Mouse (Mus musculus) midbrain, embryonic 12.5 days (tissue): Measurements from ENCODE around the gene 4930470P17Rik. TPM values are rescaled to one million over a fixed set of nuclear protein-coding genes. Genes with fewer than 3 reads are reported as not detected.

Source experiments
- ATAC-seq: fragments of 200-750 bp; cut with Nextera tagmentation; 2 replicates; pipeline ENCODE4 v1.8.0; 2017; ENCODE audit warnings: low read depth, moderate TSS enrichment, moderate library complexity; ENCODE audit not compliant: low FRiP score
- H3K27ac ChIP-seq: fragments of 300-500 bp; sonication (generic); replicated peaks from 2 replicates; pipeline ENCODE4 v1.5.1; 2016; ENCODE audit warnings: mild to moderate bottlenecking
- H3K27me3 ChIP-seq: fragments of 300-500 bp; sonication (generic); 2 replicates; pipeline ENCODE4 v1.6.1; 2016; ENCODE audit warnings: mild to moderate bottlenecking
- H3K36me3 ChIP-seq: fragments of 300-500 bp; sonication (generic); 2 replicates; pipeline ENCODE4 v1.6.1; 2016
- H3K4me1 ChIP-seq: fragments of 300-500 bp; sonication (generic); 2 replicates; pipeline ENCODE4 v1.6.1; 2016
- H3K4me2 ChIP-seq: fragments of 300-500 bp; sonication (generic); replicated peaks from 2 replicates; pipeline ENCODE4 v1.6.1; 2016; ENCODE audit warnings: mild to moderate bottlenecking, moderate library complexity
- H3K4me3 ChIP-seq: fragments of 300-500 bp; sonication (generic); 2 replicates; pipeline ENCODE4 v1.5.1; 2016; ENCODE audit warnings: mild to moderate bottlenecking
- H3K9ac ChIP-seq: fragments of 300-500 bp; sonication (generic); replicated peaks from 2 replicates; pipeline ENCODE4 v1.6.1; 2016; ENCODE audit warnings: mild to moderate bottlenecking, moderate library complexity
- H3K9me3 ChIP-seq: fragments of 300-500 bp; sonication (generic); 2 replicates; pipeline ENCODE4 v1.6.1; 2016; ENCODE audit warnings: mild to moderate bottlenecking
- WGBS: fragments of 180-500 bp; shearing (Covaris S2); methylation state at CpG from one replicate; pipeline ENCODE4 v1.1.7; 2016; 5-methylcytosine and 5-hydroxymethylcytosine counted together
- polyA plus RNA-seq: library from polyadenylated mRNA; unstranded; fragments of >200 nt; fragmentation: Nextera tagmentation; extraction: Ambion mirVana; gene quantifications from 2 replicates; pipeline ENCODE4 v1.2.1, GENCODE M21; 2016

4930470P17Rik gene
- polyA plus RNA-seq, 1 experiment from 2014 or later: not detected

- Histone ChIP-seq H3K9ac (no peak overlapping the region), H3K9me3 (no peaks in the 10 kb centered on the region), H3K27me3 (no peaks in the 10 kb centered on the region), H3K36me3 (no peaks in the 10 kb centered on the region), H3K27ac (no peak overlapping the region), H3K4me3 (no peak overlapping the region), H3K4me2 (no peak overlapping the region), H3K4me1 (no peaks in the 10 kb centered on the region)
- no peak for ATAC-seq
- 91% methylated on average over 3 of the region's 3 CpGs for WGBS
These were observed 24.3 kb downstream of the 4930470P17Rik start for GRCm38 (mm10) chr2:170577502-170577901.

DNA sequence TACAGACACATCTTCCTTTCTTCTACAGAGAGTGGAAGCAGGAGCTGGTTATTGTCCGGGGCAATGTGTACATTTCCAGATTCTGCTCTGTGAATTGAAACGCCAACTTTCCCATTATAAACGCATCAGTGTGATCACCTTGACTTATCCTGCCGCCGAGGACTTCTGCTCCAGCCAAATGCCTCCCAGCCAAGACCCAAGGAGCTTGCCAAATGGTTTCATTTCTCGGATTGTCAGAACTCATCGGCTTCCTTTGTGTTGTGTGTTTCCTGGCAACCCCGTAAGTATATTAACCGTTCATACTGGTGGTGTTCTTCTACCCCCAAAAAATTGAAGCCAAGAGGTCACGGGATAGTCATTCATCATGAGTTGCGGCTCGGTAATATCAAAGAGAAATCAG, 25.7 kb downstream of the 4930470P17Rik start:
- WGBS: 84% methylated on average over 12 of the region's 12 CpGs
- Histone ChIP-seq H3K4me1 (no peaks in the 10 kb centered on the region), H3K27me3 (no peaks in the 10 kb centered on the region), H3K9me3 (no peaks in the 10 kb centered on the region), H3K4me2 (no peak overlapping the region), H3K36me3 (no peaks in the 10 kb centered on the region), H3K27ac (no peak overlapping the region), H3K9ac (no peak overlapping the region), H3K4me3 (no peak overlapping the region)
- no peak for ATAC-seq

DNA sequence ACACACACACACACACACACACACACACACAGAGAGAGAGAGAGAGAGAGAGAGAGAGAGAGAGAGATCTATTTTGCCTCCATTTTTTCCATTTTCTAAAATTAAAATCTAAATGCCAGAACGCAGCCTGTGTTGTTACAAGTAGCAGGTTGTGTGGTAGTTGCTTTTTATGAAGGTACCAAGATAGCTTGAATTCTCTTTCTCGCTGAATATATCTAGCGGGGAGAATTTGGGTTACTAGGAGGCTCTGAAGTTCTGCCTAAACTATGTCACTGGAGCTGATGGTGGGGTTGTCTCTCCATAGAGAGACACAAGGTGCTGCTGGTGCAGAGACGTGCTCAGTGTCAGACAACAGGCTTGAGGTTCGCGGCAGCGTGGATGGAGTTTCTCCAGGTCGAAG, 36.8 kb downstream of the 4930470P17Rik start:
- 92% methylated on average over 8 of the region's 8 CpGs for WGBS
- Histone ChIP-seq H3K9ac (no peak overlapping the region), H3K9me3 (no peaks in the 10 kb centered on the region), H3K27me3 (no peaks in the 10 kb centered on the region), H3K4me1 (no peaks in the 10 kb centered on the region), H3K4me2 (no peak overlapping the region), H3K4me3 (no peak overlapping the region), H3K27ac (no peak overlapping the region), H3K36me3 (no peaks in the 10 kb centered on the region)
- no peak for ATAC-seq

GRCm38 (mm10) chr2:170563956-170564855, 37.6 kb downstream of the 4930470P17Rik start:
- Histone ChIP-seq H3K36me3 (no peaks in the 10 kb centered on the region), H3K4me2 (no peak overlapping the region), H3K27me3 (no peaks in the 10 kb centered on the region), H3K9me3 (no peaks in the 10 kb centered on the region), H3K4me1 (no peaks in the 10 kb centered on the region), H3K27ac (no peak overlapping the region), H3K4me3 (no peak overlapping the region), H3K9ac (no peak overlapping the region)
- 76% methylated on average over 15 of the region's 15 CpGs for WGBS
- no peak for ATAC-seq

GRCm38 (mm10) chr2:170552088-170552487, 49.7 kb downstream of the 4930470P17Rik start:
- Histone ChIP-seq H3K9ac (no peak overlapping the region), H3K36me3 (no peaks in the 10 kb centered on the region), H3K4me1 (peaks cover 35% of the 10 kb centered on the region), H3K9me3 (no peaks in the 10 kb centered on the region), H3K4me2 (no peak overlapping the region), H3K27me3 (no peaks in the 10 kb centered on the region), H3K27ac (no peak overlapping the region), H3K4me3 (no peak overlapping the region)
- WGBS: 78% methylated on average over 7 of the region's 7 CpGs
- ATAC-seq: no peak

GRCm38 (mm10) chr2:170550240-170550639, 51.6 kb downstream of the 4930470P17Rik start:
- ATAC-seq: no peak
- H3K36me3 ChIP-seq: no peaks in the 10 kb centered on the region
- H3K9me3 ChIP-seq: no peaks in the 10 kb centered on the region
- peaks cover 39% of the 10 kb centered on the region for H3K4me1 ChIP-seq
- no peak overlapping the region for H3K27ac ChIP-seq
- WGBS: 61% methylated on average over 5 of the region's 5 CpGs
- H3K9ac ChIP-seq: no peak overlapping the region
- no peak overlapping the region for H3K4me2 ChIP-seq
- H3K4me3 ChIP-seq: no peak overlapping the region
- H3K27me3 ChIP-seq: no peaks in the 10 kb centered on the region

- Histone ChIP-seq H3K4me1 (peaks cover 39% of the 10 kb centered on the region), H3K27ac (no peak overlapping the region), H3K27me3 (no peaks in the 10 kb centered on the region), H3K9ac (no peak overlapping the region), H3K4me2 (no peak overlapping the region), H3K36me3 (no peaks in the 10 kb centered on the region), H3K4me3 (no peak overlapping the region), H3K9me3 (no peaks in the 10 kb centered on the region)
- WGBS: 89% methylated on average over 2 of the region's 2 CpGs
- ATAC-seq: no peak
These were observed 52.7 kb downstream of the 4930470P17Rik start for GRCm38 (mm10) chr2:170549146-170549545.

DNA sequence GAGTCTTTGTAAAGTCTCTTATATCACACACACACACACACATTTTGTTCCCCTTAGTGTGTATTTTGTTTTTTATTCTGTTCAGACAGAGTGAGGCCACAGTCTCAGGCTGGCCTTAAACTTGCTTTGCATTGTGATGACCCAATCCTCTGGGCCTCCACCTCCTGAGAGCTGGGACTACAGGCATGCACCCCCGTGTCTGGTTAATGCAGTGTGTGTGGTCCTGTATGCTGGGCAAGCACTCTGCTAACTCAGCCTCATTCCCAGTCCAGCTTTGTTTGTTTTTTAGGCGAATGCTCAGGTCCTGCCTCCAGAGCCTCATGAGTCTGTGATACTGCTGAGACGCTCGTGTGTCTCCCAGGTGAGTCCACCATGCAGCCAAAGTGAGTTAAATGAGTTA, 53.8 kb downstream of the 4930470P17Rik start:
- WGBS: 34% methylated on average over 4 of the region's 4 CpGs
- Histone ChIP-seq H3K27ac (0 out of 2 replicates have a peak overlapping the region, but pooled peaks have one; percentile 25), H3K36me3 (no peaks in the 10 kb centered on the region), H3K27me3 (no peaks in the 10 kb centered on the region), H3K4me3 (no peak overlapping the region), H3K9ac (no peak overlapping the region), H3K4me1 (peaks cover 39% of the 10 kb centered on the region), H3K4me2 (no peak overlapping the region), H3K9me3 (no peaks in the 10 kb centered on the region)
- ATAC-seq: no peak

DNA sequence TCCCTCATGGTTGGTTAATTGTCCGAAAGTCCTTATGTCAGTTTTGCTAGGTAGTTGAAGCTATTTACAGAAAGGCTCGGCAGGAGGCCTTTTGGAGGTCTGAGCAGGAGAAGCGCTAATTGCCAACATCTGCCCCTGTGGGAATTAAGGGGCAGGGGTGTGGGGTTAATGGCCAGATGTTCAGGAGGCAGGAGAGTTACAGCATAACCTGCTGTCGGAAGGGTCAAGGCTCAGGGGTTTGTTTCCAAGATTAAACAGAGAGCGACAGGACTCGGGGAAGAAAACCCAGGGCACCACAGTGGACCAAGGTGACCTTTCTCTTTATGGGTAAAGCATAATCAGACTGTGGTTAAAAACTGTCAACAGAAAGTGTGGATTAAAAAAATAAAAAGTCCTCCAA, 54.3 kb downstream of the 4930470P17Rik start:
- ATAC-seq: no peak
- no peak overlapping the region for H3K4me3 ChIP-seq
- H3K36me3 ChIP-seq: no peaks in the 10 kb centered on the region
- H3K9ac ChIP-seq: no peak overlapping the region
- H3K9me3 ChIP-seq: no peaks in the 10 kb centered on the region
- 14% methylated on average over 6 of the region's 6 CpGs for WGBS
- no peak overlapping the region for H3K4me2 ChIP-seq
- no peak overlapping the region for H3K27ac ChIP-seq
- peaks cover 39% of the 10 kb centered on the region for H3K4me1 ChIP-seq
- H3K27me3 ChIP-seq: no peaks in the 10 kb centered on the region

GRCm38 (mm10) chr2:170545745-170546144, 56.1 kb downstream of the 4930470P17Rik start:
- no peak overlapping the region for H3K4me3 ChIP-seq
- no peak overlapping the region for H3K9ac ChIP-seq
- H3K4me1 ChIP-seq: peaks cover 23% of the 10 kb centered on the region
- H3K36me3 ChIP-seq: no peaks in the 10 kb centered on the region
- WGBS: 65% methylated on average over 4 of the region's 4 CpGs
- no peak overlapping the region for H3K4me2 ChIP-seq
- no peak overlapping the region for H3K27ac ChIP-seq
- H3K9me3 ChIP-seq: no peaks in the 10 kb centered on the region
- no peak for ATAC-seq
- no peaks in the 10 kb centered on the region for H3K27me3 ChIP-seq

GRCm38 (mm10) chr2:170544950-170545349, 56.9 kb downstream of the 4930470P17Rik start:
- Histone ChIP-seq H3K9me3 (no peaks in the 10 kb centered on the region), H3K36me3 (no peaks in the 10 kb centered on the region), H3K27ac (no peak overlapping the region), H3K9ac (no peak overlapping the region), H3K4me3 (no peak overlapping the region), H3K4me1 (peaks cover 21% of the 10 kb centered on the region), H3K4me2 (no peak overlapping the region), H3K27me3 (no peaks in the 10 kb centered on the region)
- WGBS: 88% methylated on average over 7 of the region's 7 CpGs
- ATAC-seq: no peak

GRCm38 (mm10) chr2:170544159-170544558, 57.7 kb downstream of the 4930470P17Rik start:
- H3K36me3 ChIP-seq: no peaks in the 10 kb centered on the region
- H3K9me3 ChIP-seq: no peaks in the 10 kb centered on the region
- H3K4me3 ChIP-seq: no peak overlapping the region
- no peak overlapping the region for H3K4me2 ChIP-seq
- no peak for ATAC-seq
- WGBS: 85% methylated on average over 3 of the region's 3 CpGs
- H3K27me3 ChIP-seq: no peaks in the 10 kb centered on the region
- peaks cover 21% of the 10 kb centered on the region for H3K4me1 ChIP-seq
- no peak overlapping the region for H3K27ac ChIP-seq
- no peak overlapping the region for H3K9ac ChIP-seq
